Mouse (Mus musculus): ENCODE results near the gene Cd163l1.

Gene Cd163l1

DNA sequence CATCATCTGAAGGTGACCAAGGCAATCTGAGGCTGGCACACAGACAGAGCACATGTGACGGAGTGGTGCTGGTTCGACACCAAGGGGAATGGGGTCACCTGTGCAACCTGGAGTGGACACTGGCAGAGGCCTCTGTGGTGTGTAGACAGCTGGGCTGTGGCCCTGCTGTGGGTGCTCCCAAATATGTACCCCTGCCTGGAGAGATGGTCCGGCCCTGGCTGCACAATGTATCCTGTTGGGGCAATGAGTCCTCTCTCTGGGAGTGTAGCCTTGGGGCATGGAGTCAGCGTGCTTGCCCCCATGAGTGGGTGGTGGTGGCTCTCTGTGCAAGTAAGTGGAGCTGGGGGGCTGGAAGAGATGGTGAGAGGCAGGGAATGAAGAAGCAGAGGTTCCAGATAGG is 2.3 kb downstream of the Cd163l1 start:
- DNase-seq: no peak

- DNase-seq: no peak
Measured at GRCm38 (mm10) chr7:140224209-140224608, 6.1 kb downstream of the Cd163l1 start.

GRCm38 (mm10) chr7:140228476-140228875 is 10.4 kb downstream of the Cd163l1 start:
- no peak for DNase-seq

- no peak for DNase-seq
Measured at GRCm38 (mm10) chr7:140231026-140231425, 13.0 kb downstream of the Cd163l1 start.

DNA sequence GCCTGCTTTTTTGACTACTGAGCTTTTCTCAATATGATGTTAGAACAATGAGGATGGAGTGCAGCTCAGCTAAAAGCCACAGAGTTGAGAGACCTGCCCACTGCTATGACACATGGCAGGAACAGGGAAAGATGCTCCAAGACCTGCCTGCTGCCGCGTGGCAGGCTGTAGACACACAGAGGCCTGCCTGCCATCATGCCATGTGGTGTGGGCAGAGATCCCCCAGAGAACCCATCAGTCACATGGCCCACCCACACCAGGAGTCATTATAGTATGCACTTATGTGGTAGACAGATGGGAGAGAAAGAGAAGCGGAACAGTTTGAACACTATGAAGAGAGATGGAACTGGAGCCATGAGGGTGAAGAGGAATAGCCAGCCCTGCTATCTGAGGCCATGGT is 15.6 kb downstream of the Cd163l1 start:
- DNase-seq: no peak

DNA sequence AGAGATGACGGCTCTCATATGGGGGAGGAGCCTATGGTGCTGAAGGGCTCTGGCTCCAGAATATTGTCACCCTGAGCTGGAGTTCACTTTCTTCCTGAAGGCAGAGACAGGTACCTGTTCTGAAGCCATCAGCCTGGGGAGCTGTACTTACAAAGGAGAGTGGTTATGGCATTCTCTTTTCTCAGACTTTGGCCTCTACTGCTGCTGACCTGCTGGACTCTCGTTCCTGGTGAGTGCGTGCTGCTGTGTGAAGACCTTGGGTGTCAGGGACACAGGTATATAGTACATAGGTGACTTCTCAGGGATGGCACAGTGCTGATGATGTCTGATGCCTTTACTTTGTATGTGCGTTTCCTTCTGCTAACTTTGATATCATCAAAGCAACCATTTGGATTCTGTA is 29.1 kb downstream of the Cd163l1 start, which contains the start of gene 5830411N06Rik:
Gene 5830411N06Rik (plus strand): TSS at position 69 of the 400 bp plus-strand sequence.
- no peak for DNase-seq

DNA sequence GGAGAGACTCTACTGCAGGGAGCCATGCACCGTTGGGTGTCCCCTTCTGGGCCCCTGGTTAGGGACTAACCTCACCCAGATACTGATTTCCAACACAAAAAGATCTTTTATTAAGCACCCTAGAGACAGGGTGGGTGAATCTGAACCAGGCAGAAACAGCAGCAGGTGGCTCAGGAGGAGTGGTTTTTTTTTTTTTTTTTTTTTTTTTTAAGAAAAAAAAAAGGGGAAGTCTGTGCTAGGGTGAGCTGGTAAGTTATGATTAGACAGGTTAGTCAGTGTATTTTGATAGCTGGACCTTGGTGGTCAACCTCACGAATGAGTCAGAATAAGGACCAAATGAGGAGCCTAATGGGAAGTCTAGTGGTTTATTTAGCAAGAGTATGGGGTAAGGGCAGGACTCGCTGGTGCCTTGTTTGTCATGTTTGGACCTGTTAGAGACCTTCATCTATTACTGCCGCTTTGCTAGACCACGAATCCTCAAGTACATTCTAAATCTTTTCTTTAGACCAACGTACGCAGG is 35.8 kb downstream of the Cd163l1 start:
- no peak for DNase-seq
